Mouse (Mus musculus) kidney, adult 2 months (tissue): ENCODE results near the gene Ntm. TPM values are rescaled to one million over a fixed set of nuclear protein-coding genes. Genes with fewer than 3 reads are reported as not detected.
A peak's percentile ranks its signal among the peaks of the same experiment; 100 is the strongest.

Source experiments
- DNase-seq: peaks from one replicate; pipeline ENCODE4 v3.0.0; 2021
- H3K27ac ChIP-seq: fragments of 200-500 bp; 2 replicates; pipeline ENCODE4 v1.5.1; 2012; ENCODE audit warnings: low read depth, low read length, control low read depth, inconsistent platforms; ENCODE audit not compliant: insufficient read depth
- H3K27me3 ChIP-seq: fragments of 200-500 bp; replicated peaks from 2 replicates; pipeline ENCODE4 v1.6.1; 2012; ENCODE audit warnings: mild to moderate bottlenecking, moderate library complexity, low read length, inconsistent platforms; ENCODE audit not compliant: control insufficient read depth, insufficient read depth
- H3K36me3 ChIP-seq: fragments of 200-500 bp; 2 replicates; pipeline ENCODE4 v1.6.1; 2012; ENCODE audit warnings: mild to moderate bottlenecking, moderate library complexity, low read length, inconsistent platforms; ENCODE audit not compliant: control insufficient read depth, insufficient read depth
- H3K4me1 ChIP-seq: fragments of 200-500 bp; 2 replicates; pipeline ENCODE4 v1.6.1; 2011; ENCODE audit warnings: low read length; ENCODE audit not compliant: control insufficient read depth, insufficient read depth
- H3K4me3 ChIP-seq: fragments of 200-500 bp; 2 replicates; pipeline ENCODE4 v1.5.1; 2011; ENCODE audit warnings: mild to moderate bottlenecking, low read depth, low read length, control low read depth; ENCODE audit not compliant: insufficient read depth
- CTCF ChIP-seq: fragments of 200-500 bp; conservative IDR thresholded peaks from 2 replicates; pipeline ENCODE4 v1.5.1; 2011; ENCODE audit warnings: low read depth, mild to moderate bottlenecking, control low read depth, low read length, moderate library complexity, mixed read lengths; ENCODE audit not compliant: insufficient read depth, insufficient read length
- POLR2A ChIP-seq: fragments of 200-500 bp; IDR thresholded peaks from one replicate; pipeline ENCODE4 v1.6.1; 2011; ENCODE audit warnings: low read depth, low read length, control low read depth
- WGBS: fragments of 180-500 bp; shearing (Covaris S2); methylation state at CpG from one replicate; pipeline ENCODE4 v1.1.7; 2018; 5-methylcytosine and 5-hydroxymethylcytosine counted together
- polyA plus RNA-seq: library from polyadenylated mRNA; depleted of rRNA; stranded (reverse); fragments of >200 nt; gene quantifications from 2 replicates; pipeline ENCODE4 v1.2.3, GENCODE M21; 2012

Ntm gene
- polyA plus RNA-seq, 1 experiment = 0.74 TPM

GRCm38 (mm10) chr9:29060293-29060692, 902.6 kb downstream of the Ntm start:
- Histone ChIP-seq H3K4me3 (no peak overlapping the region), H3K27ac (no peak overlapping the region), H3K4me1 (no peaks in the 10 kb centered on the region), H3K27me3 (no peaks in the 10 kb centered on the region), H3K36me3 (no peaks in the 10 kb centered on the region)
- DNase-seq = peak; percentile 8
- WGBS = 27% methylated on average over 6 of the region's 6 CpGs
- TF ChIP-seq POLR2A = no peak
- TF ChIP-seq CTCF = no peak

GRCm38 (mm10) chr9:29058811-29059210, 904.1 kb downstream of the Ntm start:
- no peaks in the 10 kb centered on the region for H3K27me3 ChIP-seq
- no peak for TF ChIP-seq POLR2A
- no peak for TF ChIP-seq CTCF
- WGBS = 66% methylated on average over 8 of the region's 8 CpGs
- H3K4me3 ChIP-seq = no peak overlapping the region
- no peak overlapping the region for H3K27ac ChIP-seq
- no peaks in the 10 kb centered on the region for H3K36me3 ChIP-seq
- no peak for DNase-seq
- H3K4me1 ChIP-seq = no peaks in the 10 kb centered on the region

GRCm38 (mm10) chr9:29055637-29056036, 907.3 kb downstream of the Ntm start:
- TF ChIP-seq CTCF (no peak), POLR2A (no peak)
- Histone ChIP-seq H3K4me3 (no peak overlapping the region), H3K4me1 (no peaks in the 10 kb centered on the region), H3K27ac (no peak overlapping the region), H3K36me3 (no peaks in the 10 kb centered on the region), H3K27me3 (no peaks in the 10 kb centered on the region)
- 76% methylated on average over 2 of the region's 2 CpGs for WGBS
- no peak for DNase-seq

- no peak for TF ChIP-seq POLR2A
- no peak for TF ChIP-seq CTCF
- Histone ChIP-seq H3K4me3 (no peak overlapping the region), H3K4me1 (no peaks in the 10 kb centered on the region), H3K36me3 (no peaks in the 10 kb centered on the region), H3K27me3 (no peaks in the 10 kb centered on the region), H3K27ac (no peak overlapping the region)
- no peak for DNase-seq
- WGBS = 51% methylated on average over 3 of the region's 3 CpGs
Observed at GRCm38 (mm10) chr9:29036466-29036865, 926.5 kb downstream of the Ntm start.

- DNase-seq = no peak
- no peaks in the 10 kb centered on the region for H3K36me3 ChIP-seq
- no peaks in the 10 kb centered on the region for H3K4me1 ChIP-seq
- no peak overlapping the region for H3K4me3 ChIP-seq
- H3K27ac ChIP-seq = no peak overlapping the region
- WGBS = 41% methylated on average over 4 of the region's 4 CpGs
- TF ChIP-seq CTCF (no peak), POLR2A (no peak)
- H3K27me3 ChIP-seq = no peaks in the 10 kb centered on the region
Observed at GRCm38 (mm10) chr9:29036058-29036457, 926.9 kb downstream of the Ntm start.

GRCm38 (mm10) chr9:29026410-29026809, 936.5 kb downstream of the Ntm start:
- Histone ChIP-seq H3K27ac (no peak overlapping the region), H3K36me3 (no peaks in the 10 kb centered on the region), H3K4me1 (no peaks in the 10 kb centered on the region), H3K27me3 (no peaks in the 10 kb centered on the region), H3K4me3 (no peak overlapping the region)
- DNase-seq = no peak
- 73% methylated on average over 6 of the region's 6 CpGs for WGBS
- TF ChIP-seq CTCF (no peak), POLR2A (no peak)

GRCm38 (mm10) chr9:29025603-29026002, 937.3 kb downstream of the Ntm start:
- Histone ChIP-seq H3K4me3 (no peak overlapping the region), H3K27ac (no peak overlapping the region), H3K36me3 (no peaks in the 10 kb centered on the region), H3K4me1 (no peaks in the 10 kb centered on the region), H3K27me3 (no peaks in the 10 kb centered on the region)
- TF ChIP-seq CTCF (no peak), POLR2A (no peak)
- 82% methylated on average over 4 of the region's 4 CpGs for WGBS
- DNase-seq = no peak

- no peak for TF ChIP-seq CTCF
- TF ChIP-seq POLR2A = no peak
- H3K27me3 ChIP-seq = no peaks in the 10 kb centered on the region
- 64% methylated on average over 1 of the region's 1 CpGs for WGBS
- DNase-seq = no peak
- H3K4me3 ChIP-seq = no peak overlapping the region
- H3K27ac ChIP-seq = no peak overlapping the region
- H3K36me3 ChIP-seq = no peaks in the 10 kb centered on the region
- H3K4me1 ChIP-seq = no peaks in the 10 kb centered on the region
Observed at GRCm38 (mm10) chr9:29025104-29025503, 937.8 kb downstream of the Ntm start.
